Mouse (Mus musculus) myocyte (in vitro differentiated cells): Measurements from ENCODE around the gene Derl2.

ENCODE experiments used
- CEBPB ChIP-seq: IDR thresholded peaks from 2 replicates; pipeline ENCODE4 v1.6.1; 2011; ENCODE audit warnings: mild to moderate bottlenecking, moderate library complexity; ENCODE audit not compliant: poor library complexity, insufficient read depth, severe bottlenecking
- E2F4 ChIP-seq: IDR thresholded peaks from one replicate; pipeline ENCODE4 v1.6.1; 2011; ENCODE audit warnings: mild to moderate bottlenecking, control low read depth, moderate library complexity; ENCODE audit not compliant: insufficient read depth
- MAX ChIP-seq: IDR thresholded peaks from one replicate; pipeline ENCODE4 v1.6.1; 2011; ENCODE audit warnings: low read depth, mild to moderate bottlenecking, control low read depth
- MYOD1 ChIP-seq, 3 experiments: IDR thresholded peaks; one replicate each; pipeline ENCODE4 v1.6.1; 2011; ENCODE audit warnings: control low read depth in 2 of 3, low read depth in 2 of 3, mild to moderate bottlenecking in 2 of 3, moderate library complexity in 1 of 3; ENCODE audit not compliant: insufficient read length in 2 of 3, control insufficient read depth in 1 of 3
- MYOG ChIP-seq, 3 experiments: IDR thresholded peaks; one replicate each; pipeline ENCODE4 v1.6.1; 2011; ENCODE audit warnings: control low read depth in 2 of 3, low read depth in 2 of 3, mild to moderate bottlenecking in 2 of 3; ENCODE audit not compliant: insufficient read length in 2 of 3, control insufficient read depth in 1 of 3, insufficient read depth in 1 of 3
- POLR2A ChIP-seq: IDR thresholded peaks from one replicate; pipeline ENCODE4 v1.6.1; 2011; ENCODE audit warnings: low read depth, mild to moderate bottlenecking, control low read depth, moderate library complexity; ENCODE audit not compliant: insufficient read length
- POLR2AphosphoS2 ChIP-seq: IDR thresholded peaks from one replicate; pipeline ENCODE4 v1.6.1; 2011; ENCODE audit warnings: low read depth, control low read depth; ENCODE audit not compliant: insufficient read length
- REST ChIP-seq: IDR thresholded peaks from one replicate; pipeline ENCODE4 v1.6.1; 2011; ENCODE audit warnings: mild to moderate bottlenecking, control low read depth, moderate library complexity; ENCODE audit not compliant: insufficient read depth, insufficient read length
- SRF ChIP-seq: IDR thresholded peaks from one replicate; pipeline ENCODE4 v1.6.1; 2011; ENCODE audit warnings: low read depth; ENCODE audit not compliant: control insufficient read depth, insufficient read length
- TCF12 ChIP-seq: IDR thresholded peaks from one replicate; pipeline ENCODE4 v1.6.1; 2011; ENCODE audit warnings: mild to moderate bottlenecking, control low read depth; ENCODE audit not compliant: poor library complexity, insufficient read depth, severe bottlenecking
- TCF3 ChIP-seq: IDR thresholded peaks from one replicate; pipeline ENCODE4 v1.6.1; 2011; ENCODE audit warnings: low read depth, control low read depth; ENCODE audit not compliant: insufficient read length
- USF1 ChIP-seq: IDR thresholded peaks from one replicate; pipeline ENCODE4 v1.6.1; 2011; ENCODE audit warnings: low read depth, mild to moderate bottlenecking, control low read depth, moderate library complexity

DNA sequence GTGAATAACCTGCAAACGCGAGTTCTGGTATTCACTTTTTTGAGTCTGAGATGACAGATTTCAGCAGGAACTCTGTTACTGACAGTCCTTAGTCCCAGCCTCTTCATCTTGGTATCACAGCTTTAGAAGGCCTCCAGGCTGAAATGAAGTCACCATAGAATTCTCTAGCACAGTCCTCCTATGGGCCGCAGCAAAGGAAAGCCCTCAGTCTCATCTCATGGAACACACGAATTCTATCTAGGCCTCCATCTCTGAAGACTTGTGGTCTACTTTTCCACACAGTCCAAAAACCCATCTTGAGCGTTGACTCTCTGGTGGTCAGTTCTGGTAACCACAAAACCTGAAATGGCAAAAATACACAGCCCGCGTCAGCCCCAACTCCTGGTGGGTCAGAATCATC, 12.4 kb upstream of the Derl2 start:
- no peak for TF ChIP-seq POLR2A
- TF ChIP-seq MAX, result no peak
- TF ChIP-seq TCF12, result no peak
- TF ChIP-seq E2F4, result no peak
- no peak for TF ChIP-seq POLR2AphosphoS2
- no peak for TF ChIP-seq REST
- no peak for TF ChIP-seq USF1
- no peak for TF ChIP-seq CEBPB
- TF ChIP-seq MYOD1 (IDR thresholded peaks at IDR 0.05; ENCODE audit: control insufficient read depth in 1 of 3, insufficient read length in 2 of 3, low read depth in 2 of 3), result no peak
- TF ChIP-seq SRF, result no peak
- no peak for TF ChIP-seq TCF3
- no peak for TF ChIP-seq MYOG (IDR thresholded peaks at IDR 0.05; ENCODE audit: control insufficient read depth in 1 of 3, insufficient read depth in 1 of 3, insufficient read length in 2 of 3, low read depth in 2 of 3)
